Mouse (Mus musculus): ENCODE results near the gene Trip6. TPM values are rescaled to one million over a fixed set of nuclear protein-coding genes. Genes with fewer than 3 reads are reported as not detected.

Gene Trip6
- polyA plus RNA-seq, 1 experiment from 2014 or later, result 22.1 TPM

- WGBS, result 58% methylated on average over 10 of the region's 10 CpGs
- no peak overlapping the region for H3K27ac ChIP-seq
- H3K36me3 ChIP-seq, result peaks cover 10% of the 10 kb centered on the region
- H3K4me1 ChIP-seq (replicated peaks), result peaks cover 24% of the 10 kb centered on the region
- H3K4me2 ChIP-seq (replicated peaks), result peak overlapping the region; percentile 89; the same call in 1 of the 2 replicates
- no peaks in the 10 kb centered on the region for H3K9me3 ChIP-seq
- H3K9ac ChIP-seq (replicated peaks), result no peak overlapping the region
- H3K27me3 ChIP-seq, result 0 out of 2 replicates have a peak, but pooled peaks cover 3% of the 10 kb centered on the region
- no peak for ATAC-seq
- H3K4me3 ChIP-seq (replicated peaks), result peak overlapping the region; percentile 64; the same call in 1 of the 2 replicates
Measured at GRCm38 (mm10) chr5:137334317-137334716, 20.1 kb upstream of the Trip6 start.

GRCm38 (mm10) chr5:137333512-137334174 is 19.4 kb upstream of the Trip6 start, which contains the start of gene Slc12a9:
Gene Slc12a9 (minus strand): TSS chr5:137333597.
- Histone ChIP-seq H3K4me1 (replicated peaks) (peaks cover 17% of the 10 kb centered on the region), H3K27me3 (0 out of 2 replicates have a peak, but pooled peaks cover 3% of the 10 kb centered on the region), H3K36me3 (peaks cover 10% of the 10 kb centered on the region), H3K9ac (replicated peaks) (peak within 1 kb of the TSS; percentile 86), H3K4me3 (replicated peaks) (peak within 1 kb of the TSS; percentile 64), H3K4me2 (replicated peaks) (peak within 1 kb of the TSS; percentile 89), H3K27ac (peak within 1 kb of the TSS; percentile 78), H3K9me3 (no peaks in the 10 kb centered on the region)
- ATAC-seq, result peak; percentile 87
- WGBS, result under 1% methylated on average over 44 of the region's 44 CpGs

- WGBS, result 16% methylated on average over 15 of the region's 15 CpGs
- Histone ChIP-seq H3K4me1 (replicated peaks) (peaks cover 16% of the 10 kb centered on the region), H3K27ac (peak overlapping the region; percentile 78), H3K36me3 (peaks cover 15% of the 10 kb centered on the region), H3K4me3 (replicated peaks) (peak overlapping the region; percentile 64), H3K4me2 (replicated peaks) (peak overlapping the region; percentile 89), H3K9ac (replicated peaks) (peak overlapping the region; percentile 86), H3K27me3 (0 out of 2 replicates have a peak, but pooled peaks cover 3% of the 10 kb centered on the region), H3K9me3 (no peaks in the 10 kb centered on the region)
- ATAC-seq, result no peak
Measured at GRCm38 (mm10) chr5:137332857-137333511, 18.8 kb upstream of the Trip6 start.

- Histone ChIP-seq H3K4me3 (replicated peaks) (no peak overlapping the region), H3K4me2 (replicated peaks) (no peak overlapping the region), H3K27me3 (no peaks in the 10 kb centered on the region), H3K9ac (replicated peaks) (0 out of 2 replicates have a peak overlapping the region, but pooled peaks have one; percentile 19), H3K27ac (no peak overlapping the region), H3K4me1 (replicated peaks) (peaks cover 16% of the 10 kb centered on the region), H3K9me3 (no peaks in the 10 kb centered on the region), H3K36me3 (peaks cover 30% of the 10 kb centered on the region)
- WGBS, result 85% methylated on average over 7 of the region's 7 CpGs
- no peak for ATAC-seq
Measured at GRCm38 (mm10) chr5:137330910-137331309, 16.7 kb upstream of the Trip6 start.

GRCm38 (mm10) chr5:137320996-137321395 is 6.8 kb upstream of the Trip6 start:
- peaks cover 80% of the 10 kb centered on the region for H3K36me3 ChIP-seq
- H3K4me3 ChIP-seq (replicated peaks), result no peak overlapping the region
- H3K4me1 ChIP-seq (replicated peaks), result no peaks in the 10 kb centered on the region
- no peak overlapping the region for H3K27ac ChIP-seq
- no peak for ATAC-seq
- no peak overlapping the region for H3K9ac ChIP-seq (replicated peaks)
- H3K27me3 ChIP-seq, result no peaks in the 10 kb centered on the region
- H3K4me2 ChIP-seq (replicated peaks), result no peak overlapping the region
- WGBS, result 92% methylated on average over 3 of the region's 3 CpGs
- no peaks in the 10 kb centered on the region for H3K9me3 ChIP-seq

- Histone ChIP-seq H3K27ac (no peak overlapping the region), H3K27me3 (no peaks in the 10 kb centered on the region), H3K4me1 (replicated peaks) (peaks cover 19% of the 10 kb centered on the region), H3K9me3 (no peaks in the 10 kb centered on the region), H3K9ac (replicated peaks) (no peak overlapping the region), H3K4me2 (replicated peaks) (no peak overlapping the region), H3K36me3 (peaks cover 65% of the 10 kb centered on the region), H3K4me3 (replicated peaks) (no peak overlapping the region)
- 85% methylated on average over 1 of the region's 1 CpGs for WGBS
- no peak for ATAC-seq
Measured at GRCm38 (mm10) chr5:137318570-137318969, 4.4 kb upstream of the Trip6 start.

- ATAC-seq, result no peak
- Histone ChIP-seq H3K9ac (replicated peaks) (no peak overlapping the region), H3K4me3 (replicated peaks) (no peak overlapping the region), H3K27me3 (no peaks in the 10 kb centered on the region), H3K36me3 (peaks cover 56% of the 10 kb centered on the region), H3K9me3 (no peaks in the 10 kb centered on the region), H3K4me2 (replicated peaks) (no peak overlapping the region), H3K4me1 (replicated peaks) (peaks cover 31% of the 10 kb centered on the region), H3K27ac (no peak overlapping the region)
- WGBS, result 91% methylated on average over 8 of the region's 8 CpGs
Measured at GRCm38 (mm10) chr5:137317361-137317760, 3.2 kb upstream of the Trip6 start.

- H3K4me2 ChIP-seq (replicated peaks), result no peak overlapping the region; the same call in 1 of the 2 replicates
- H3K36me3 ChIP-seq, result peaks cover 42% of the 10 kb centered on the region
- H3K27me3 ChIP-seq, result no peaks in the 10 kb centered on the region
- ATAC-seq, result no peak
- H3K9me3 ChIP-seq, result no peaks in the 10 kb centered on the region
- peak overlapping the region; percentile 70; the same call in 1 of the 2 replicates for H3K9ac ChIP-seq (replicated peaks)
- no peak overlapping the region for H3K27ac ChIP-seq
- 38% methylated on average over 30 of the region's 30 CpGs for WGBS
- H3K4me3 ChIP-seq (replicated peaks), result no peak overlapping the region
- peaks cover 36% of the 10 kb centered on the region for H3K4me1 ChIP-seq (replicated peaks)
Measured at GRCm38 (mm10) chr5:137315084-137315903, 1.1 kb upstream of the Trip6 start.

GRCm38 (mm10) chr5:137313466-137314192 is 575 bp downstream of the Trip6 start:
- WGBS, result 2% methylated on average over 22 of the region's 22 CpGs
- Histone ChIP-seq H3K27me3 (no peaks in the 10 kb centered on the region), H3K27ac (peak overlapping the region; percentile 54; the same call in 1 of the 2 replicates), H3K4me1 (replicated peaks) (peaks cover 36% of the 10 kb centered on the region), H3K9me3 (no peaks in the 10 kb centered on the region), H3K4me3 (replicated peaks) (peak overlapping the region; percentile 42), H3K4me2 (replicated peaks) (peak overlapping the region; percentile 60), H3K36me3 (peaks cover 42% of the 10 kb centered on the region), H3K9ac (replicated peaks) (peak overlapping the region; percentile 70)
- peak; percentile 59 for ATAC-seq

- peak overlapping the region; percentile 97 for H3K27ac ChIP-seq
- H3K4me1 ChIP-seq (replicated peaks), result peaks cover 55% of the 10 kb centered on the region
- peak overlapping the region; percentile 80 for H3K4me2 ChIP-seq (replicated peaks)
- 93% methylated on average over 4 of the region's 4 CpGs for WGBS
- H3K9me3 ChIP-seq, result no peaks in the 10 kb centered on the region
- H3K4me3 ChIP-seq (replicated peaks), result peak overlapping the region; percentile 93
- H3K27me3 ChIP-seq, result no peaks in the 10 kb centered on the region
- peak overlapping the region; percentile 69 for H3K9ac ChIP-seq (replicated peaks)
- H3K36me3 ChIP-seq, result peaks cover 34% of the 10 kb centered on the region
- 0 out of 2 replicates have a peak, but pooled peaks have one; percentile 5 for ATAC-seq
Measured at GRCm38 (mm10) chr5:137308356-137308755, 5.8 kb downstream of the Trip6 start.

Data from midbrain, embryonic 13.5 days (tissue).